Mouse (Mus musculus) MEL (cell line): ENCODE measurements around the gene Casc3. TPM values are rescaled to one million over a fixed set of nuclear protein-coding genes. Genes with fewer than 3 reads are reported as not detected.

Experiments used
- DNase-seq: peaks from one replicate; pipeline ENCODE4 v3.0.0; 2011; ENCODE audit warnings: low read depth, low spot score
- H3K27ac ChIP-seq: 2 replicates; pipeline ENCODE4 v1.5.1; 2012; ENCODE audit warnings: low read depth, mild to moderate bottlenecking, control low read depth, low read length, moderate library complexity; ENCODE audit not compliant: control insufficient read depth
- H3K27me3 ChIP-seq, 2 experiments: fragments of 150-350 bp in 1 of 2; sonication (generic) in 1 of 2; 2 replicates each; pipeline ENCODE4 v1.6.1; 2012; ENCODE audit warnings: low read length in 2 of 2, mild to moderate bottlenecking in 2 of 2, improper control_type of control experiment in 1 of 2, moderate library complexity in 1 of 2; ENCODE audit not compliant: insufficient read depth in 2 of 2, control insufficient read depth in 1 of 2
- H3K36me3 ChIP-seq, 2 experiments: 2 replicates each; pipeline ENCODE4 v1.6.1; 2012 to 2014; ENCODE audit warnings: low read length in 2 of 2, improper control_type of control experiment in 1 of 2, inconsistent platforms in 1 of 2, mild to moderate bottlenecking in 1 of 2; ENCODE audit not compliant: insufficient read depth in 2 of 2, control insufficient read depth in 1 of 2
- H3K4me1 ChIP-seq, 2 experiments: fragments of 150-350 bp in 1 of 2; sonication (generic) in 1 of 2; 2 replicates each; pipeline ENCODE4 v1.6.1; 2012; ENCODE audit warnings: low read length in 2 of 2, improper control_type of control experiment in 1 of 2, mild to moderate bottlenecking in 1 of 2; ENCODE audit not compliant: insufficient read depth in 2 of 2, control insufficient read depth in 1 of 2
- H3K4me3 ChIP-seq, 2 experiments: fragments of 150-350 bp in 1 of 2; sonication (generic) in 1 of 2; 2 replicates each; pipeline ENCODE4 v1.5.1; 2012; ENCODE audit warnings: low read depth in 2 of 2, low read length in 2 of 2, mild to moderate bottlenecking in 2 of 2, moderate library complexity in 2 of 2, control low read depth in 1 of 2, improper control_type of control experiment in 1 of 2; ENCODE audit not compliant: control insufficient read depth in 1 of 2, insufficient read depth in 1 of 2
- H3K79me2 ChIP-seq: 2 replicates; pipeline ENCODE4 v1.6.1; 2012; ENCODE audit warnings: mild to moderate bottlenecking, low read length, moderate library complexity; ENCODE audit not compliant: control insufficient read depth, poor library complexity, insufficient read depth
- H3K9ac ChIP-seq: 2 replicates; pipeline ENCODE4 v1.6.1; 2012; ENCODE audit warnings: low read depth, mild to moderate bottlenecking, control low read depth, low read length, moderate library complexity; ENCODE audit not compliant: control insufficient read depth, poor library complexity, severe bottlenecking
- H3K9me3 ChIP-seq: fragments of 150-350 bp; sonication (generic); replicated peaks from 2 replicates; pipeline ENCODE4 v1.6.1; 2012; ENCODE audit warnings: mild to moderate bottlenecking, low read length, improper control_type of control experiment, moderate library complexity; ENCODE audit not compliant: insufficient read depth
- BHLHE40 ChIP-seq: IDR thresholded peaks from 2 replicates; pipeline ENCODE4 v1.6.1; 2012; ENCODE audit warnings: low read depth, mild to moderate bottlenecking, inconsistent platforms, low read length, improper control_type of control experiment, borderline replicate concordance
- CHD1 ChIP-seq: IDR thresholded peaks from 2 replicates; pipeline ENCODE4 v1.6.1; 2012; ENCODE audit warnings: low read depth, mild to moderate bottlenecking, inconsistent platforms, low read length, improper control_type of control experiment
- CHD2 ChIP-seq: IDR thresholded peaks from 2 replicates; pipeline ENCODE4 v1.6.1; 2011; ENCODE audit warnings: low read length, improper control_type of control experiment
- CTCF ChIP-seq, 3 experiments: IDR thresholded peaks in 2 of 3; conservative IDR thresholded peaks in 1 of 3; 2 replicates each; pipeline ENCODE4 v1.5.1; 2011 to 2012; ENCODE audit warnings: low read length in 3 of 3, low read depth in 2 of 3, mild to moderate bottlenecking in 2 of 3, improper control_type of control experiment in 1 of 3, inconsistent platforms in 1 of 3, mixed read lengths in 1 of 3, moderate library complexity in 1 of 3; ENCODE audit not compliant: control insufficient read depth in 1 of 3, insufficient read depth in 1 of 3, poor library complexity in 1 of 3, severe bottlenecking in 1 of 3
- E2F4 ChIP-seq: IDR thresholded peaks from 2 replicates; pipeline ENCODE4 v1.6.1; 2011; ENCODE audit warnings: low read depth, low read length, improper control_type of control experiment, borderline replicate concordance
- ELF1 ChIP-seq: IDR thresholded peaks from 2 replicates; pipeline ENCODE4 v1.6.1; 2014; ENCODE audit warnings: low read depth, mild to moderate bottlenecking, inconsistent platforms, low read length, improper control_type of control experiment, moderate library complexity
- GABPA ChIP-seq: IDR thresholded peaks from 2 replicates; pipeline ENCODE4 v1.6.1; 2012; ENCODE audit warnings: low read depth, mild to moderate bottlenecking, inconsistent platforms, low read length, improper control_type of control experiment, moderate library complexity
- GATA1 ChIP-seq: IDR thresholded peaks from 2 replicates; pipeline ENCODE4 v1.6.1; 2011; ENCODE audit warnings: low read depth, low read length, improper control_type of control experiment
- HCFC1 ChIP-seq: IDR thresholded peaks from 2 replicates; pipeline ENCODE4 v1.6.1; 2012; ENCODE audit warnings: low read depth, mild to moderate bottlenecking, inconsistent platforms, low read length, improper control_type of control experiment, moderate library complexity
- JUND ChIP-seq: IDR thresholded peaks from 2 replicates; pipeline ENCODE4 v1.6.1; 2011; ENCODE audit warnings: low read depth, mild to moderate bottlenecking, improper control_type of control experiment, low read length
- KAT2A ChIP-seq: conservative IDR thresholded peaks from 2 replicates; pipeline ENCODE4 v1.6.1; 2012; ENCODE audit warnings: low read depth, low read length, improper control_type of control experiment, inconsistent platforms
- MAZ ChIP-seq: IDR thresholded peaks from 2 replicates; pipeline ENCODE4 v1.6.1; 2012; ENCODE audit warnings: low read depth, mild to moderate bottlenecking, inconsistent platforms, low read length, improper control_type of control experiment
- MEF2A ChIP-seq: IDR thresholded peaks from 2 replicates; pipeline ENCODE4 v1.6.1; 2014; ENCODE audit warnings: low read depth, mild to moderate bottlenecking, inconsistent platforms, low read length, improper control_type of control experiment; ENCODE audit not compliant: poor library complexity, insufficient replicate concordance, severe bottlenecking; ENCODE audit errors: extremely low read depth
- MXI1 ChIP-seq: IDR thresholded peaks from 2 replicates; pipeline ENCODE4 v1.6.1; 2011; ENCODE audit warnings: mild to moderate bottlenecking, low read depth, low read length, improper control_type of control experiment
- MYB ChIP-seq: IDR thresholded peaks from 2 replicates; pipeline ENCODE4 v1.6.1; 2011; ENCODE audit warnings: mild to moderate bottlenecking, low read depth, low read length, improper control_type of control experiment
- MYC ChIP-seq: IDR thresholded peaks from 2 replicates; pipeline ENCODE4 v1.6.1; 2011; ENCODE audit warnings: low read depth, mild to moderate bottlenecking, low read length, improper control_type of control experiment, moderate library complexity
- NELFE ChIP-seq: IDR thresholded peaks from 2 replicates; pipeline ENCODE4 v1.6.1; 2011; ENCODE audit warnings: low read depth, low read length, improper control_type of control experiment
- NRF1 ChIP-seq: IDR thresholded peaks from 2 replicates; pipeline ENCODE4 v1.6.1; 2014; ENCODE audit warnings: low read depth, mild to moderate bottlenecking, inconsistent platforms, low read length, improper control_type of control experiment, moderate library complexity; ENCODE audit not compliant: poor library complexity, insufficient read depth, severe bottlenecking
- POLR2AphosphoS5 ChIP-seq: IDR thresholded peaks from 2 replicates; pipeline ENCODE4 v1.6.1; 2012; ENCODE audit warnings: low read depth, borderline replicate concordance, mild to moderate bottlenecking, inconsistent platforms, low read length, moderate library complexity, mixed read lengths
- RAD21 ChIP-seq: IDR thresholded peaks from 2 replicates; pipeline ENCODE4 v1.6.1; 2011; ENCODE audit warnings: mild to moderate bottlenecking, low read depth, low read length, improper control_type of control experiment
- RCOR1 ChIP-seq: IDR thresholded peaks from 2 replicates; pipeline ENCODE4 v1.6.1; 2012; ENCODE audit warnings: low read depth, mild to moderate bottlenecking, inconsistent platforms, low read length, improper control_type of control experiment
- SIN3A ChIP-seq: IDR thresholded peaks from 2 replicates; pipeline ENCODE4 v1.6.1; 2012; ENCODE audit warnings: low read length, improper control_type of control experiment, inconsistent platforms
- SMC3 ChIP-seq: IDR thresholded peaks from 2 replicates; pipeline ENCODE4 v1.6.1; 2011; ENCODE audit warnings: low read depth, low read length, improper control_type of control experiment
- TAL1 ChIP-seq: IDR thresholded peaks from 2 replicates; pipeline ENCODE4 v1.6.1; 2012; ENCODE audit warnings: mild to moderate bottlenecking, inconsistent platforms, low read length, moderate library complexity, mixed read lengths
- TCF12 ChIP-seq: IDR thresholded peaks from 2 replicates; pipeline ENCODE4 v1.6.1; 2014; ENCODE audit warnings: low read depth, mild to moderate bottlenecking, inconsistent platforms, low read length, improper control_type of control experiment, moderate library complexity
- UBTF ChIP-seq: IDR thresholded peaks from 2 replicates; pipeline ENCODE4 v1.6.1; 2012; ENCODE audit warnings: low read depth, mild to moderate bottlenecking, inconsistent platforms, low read length, improper control_type of control experiment, moderate library complexity, borderline replicate concordance; ENCODE audit not compliant: insufficient read depth
- USF2 ChIP-seq, 2 experiments: IDR thresholded peaks; 2 replicates each; pipeline ENCODE4 v1.6.1; 2011 to 2012; ENCODE audit warnings: improper control_type of control experiment in 2 of 2, low read length in 2 of 2, borderline replicate concordance in 1 of 2, inconsistent platforms in 1 of 2, low read depth in 1 of 2, mild to moderate bottlenecking in 1 of 2; ENCODE audit not compliant: insufficient read depth in 1 of 2
- ZC3H11A ChIP-seq: IDR thresholded peaks from 2 replicates; pipeline ENCODE4 v1.6.1; 2012; ENCODE audit warnings: low read depth, mild to moderate bottlenecking, inconsistent platforms, low read length, improper control_type of control experiment
- ZNF384 ChIP-seq: IDR thresholded peaks from 2 replicates; pipeline ENCODE4 v1.6.1; 2012; ENCODE audit warnings: low read depth, mild to moderate bottlenecking, inconsistent platforms, low read length, improper control_type of control experiment
- polyA plus RNA-seq, 2 experiments: library from polyadenylated mRNA; stranded (reverse) in 1 of 2; unstranded in 1 of 2; fragments of >175 nt in 1 of 2; fragments of >200 nt in 1 of 2; gene quantifications; 2 replicates each; pipeline versions ENCODE4 v1.2.1 to v1.2.4; 2012; ENCODE audit warnings: low replicate concordance in 2 of 2, low read depth in 1 of 2; ENCODE audit not compliant: insufficient read length in 2 of 2, insufficient read depth in 1 of 2, missing spikeins in 1 of 2
- total RNA-seq: library from RNA; depleted of rRNA; stranded (reverse); fragments of 300-350 nt; gene quantifications from 2 replicates; pipeline ENCODE4 v1.2.3, GENCODE M21; 2012

The Casc3 gene
- total and polyA plus RNA-seq, 3 experiments, result 18.2 to 61.0 (median 58.6) TPM

GRCm38 (mm10) chr11:98829091-98829775, 24.5 kb downstream of the Casc3 start:
- TF ChIP-seq RCOR1 (no peak), HCFC1 (0 out of 2 replicates have a peak, but pooled peaks have one; percentile 29), MYC (peak; percentile 53; the same call in 1 of the 2 replicates), NELFE (no peak), SIN3A (peak; percentile 67), CTCF (IDR thresholded peaks at IDR 0.05 in 2 of 3, conservative IDR thresholded peaks at IDR 0.05 in 1 of 3; ENCODE audit: control insufficient read depth in 1 of 3, insufficient read depth in 1 of 3, low read depth in 2 of 3, low read length in 3 of 3, poor library complexity in 1 of 3, severe bottlenecking in 1 of 3) (peak; percentile 67 to 90 (median 88)), UBTF (no peak), JUND (0 out of 2 replicates have a peak, but pooled peaks have one; percentile 25), USF2 (IDR thresholded peaks at IDR 0.05; ENCODE audit: borderline replicate concordance in 1 of 2, insufficient read depth in 1 of 2, low read depth in 1 of 2, low read length in 2 of 2) (no peak), RAD21 (peak; percentile 82), POLR2AphosphoS5 (no peak), MAZ (no peak), SMC3 (peak; percentile 83), BHLHE40 (peak; percentile 30; the same call in 1 of the 2 replicates), ZC3H11A (peak; percentile 81)
- Histone ChIP-seq H3K27ac (no peak overlapping the region), H3K79me2 (peaks cover 11% of the 10 kb centered on the region), H3K9ac (no peak overlapping the region), H3K4me1 (peaks cover 0 to 4% of the 10 kb centered on the region in 2 experiments; a peak in 3 of 4 replicates), H3K9me3 (no peaks in the 10 kb centered on the region), H3K27me3 (no peaks in the 10 kb centered on the region), H3K4me3 (no peak overlapping the region), H3K36me3 (peaks cover 12 to 61% of the 10 kb centered on the region in 2 experiments)
- DNase-seq, result peak; percentile 82

GRCm38 (mm10) chr11:98829875-98830274, 25.2 kb downstream of the Casc3 start:
- H3K36me3 ChIP-seq, result peaks cover 10 to 55% of the 10 kb centered on the region in 2 experiments
- TF ChIP-seq CTCF (IDR thresholded peaks at IDR 0.05 in 2 of 3, conservative IDR thresholded peaks at IDR 0.05 in 1 of 3; ENCODE audit: control insufficient read depth in 1 of 3, insufficient read depth in 1 of 3, low read depth in 2 of 3, low read length in 3 of 3, poor library complexity in 1 of 3, severe bottlenecking in 1 of 3) (no peak), NELFE (no peak), GABPA (no peak), KAT2A (no peak), MYC (no peak), ELF1 (no peak), TAL1 (no peak), MYB (no peak), UBTF (no peak), MEF2A (no peak), MXI1 (no peak), CHD2 (no peak), GATA1 (no peak), CHD1 (no peak), TCF12 (no peak), NRF1 (no peak), E2F4 (no peak), ZNF384 (no peak), JUND (no peak)
- TF ChIP-seq, all 39 proteins: peak for 0
- H3K4me1 ChIP-seq, result peaks cover 0 to 4% of the 10 kb centered on the region in 2 experiments; a peak in 3 of 4 replicates
- H3K9me3 ChIP-seq, result no peaks in the 10 kb centered on the region
- peaks cover 7% of the 10 kb centered on the region for H3K79me2 ChIP-seq
- H3K27me3 ChIP-seq, result no peaks in the 10 kb centered on the region
- H3K4me3 ChIP-seq, result no peak overlapping the region
- no peak overlapping the region for H3K27ac ChIP-seq
- H3K9ac ChIP-seq, result no peak overlapping the region
- no peak for DNase-seq
